Mouse (Mus musculus) kidney, adult 2 months (tissue): ENCODE results near the gene Gpr3. TPM values are rescaled to one million over a fixed set of nuclear protein-coding genes. Genes with fewer than 3 reads are reported as not detected.

Experiments used
- DNase-seq: peaks from one replicate; pipeline ENCODE4 v3.0.0; 2021
- H3K27ac ChIP-seq: fragments of 200-500 bp; 2 replicates; pipeline ENCODE4 v1.5.1; 2012; ENCODE audit warnings: low read depth, low read length, control low read depth, inconsistent platforms; ENCODE audit not compliant: insufficient read depth
- H3K27me3 ChIP-seq: fragments of 200-500 bp; replicated peaks from 2 replicates; pipeline ENCODE4 v1.6.1; 2012; ENCODE audit warnings: mild to moderate bottlenecking, moderate library complexity, low read length, inconsistent platforms; ENCODE audit not compliant: control insufficient read depth, insufficient read depth
- H3K36me3 ChIP-seq: fragments of 200-500 bp; 2 replicates; pipeline ENCODE4 v1.6.1; 2012; ENCODE audit warnings: mild to moderate bottlenecking, moderate library complexity, low read length, inconsistent platforms; ENCODE audit not compliant: control insufficient read depth, insufficient read depth
- H3K4me1 ChIP-seq: fragments of 200-500 bp; 2 replicates; pipeline ENCODE4 v1.6.1; 2011; ENCODE audit warnings: low read length; ENCODE audit not compliant: control insufficient read depth, insufficient read depth
- H3K4me3 ChIP-seq: fragments of 200-500 bp; 2 replicates; pipeline ENCODE4 v1.5.1; 2011; ENCODE audit warnings: mild to moderate bottlenecking, low read depth, low read length, control low read depth; ENCODE audit not compliant: insufficient read depth
- CTCF ChIP-seq: fragments of 200-500 bp; conservative IDR thresholded peaks from 2 replicates; pipeline ENCODE4 v1.5.1; 2011; ENCODE audit warnings: low read depth, mild to moderate bottlenecking, control low read depth, low read length, moderate library complexity, mixed read lengths; ENCODE audit not compliant: insufficient read depth, insufficient read length
- POLR2A ChIP-seq: fragments of 200-500 bp; IDR thresholded peaks from one replicate; pipeline ENCODE4 v1.6.1; 2011; ENCODE audit warnings: low read depth, low read length, control low read depth
- WGBS: fragments of 180-500 bp; shearing (Covaris S2); methylation state at CpG from one replicate; pipeline ENCODE4 v1.1.7; 2018; 5-methylcytosine and 5-hydroxymethylcytosine counted together
- polyA plus RNA-seq: library from polyadenylated mRNA; depleted of rRNA; stranded (reverse); fragments of >200 nt; gene quantifications from 2 replicates; pipeline ENCODE4 v1.2.3, GENCODE M21; 2012

Gpr3 gene
- polyA plus RNA-seq, 1 experiment, result 0.53 TPM

DNA sequence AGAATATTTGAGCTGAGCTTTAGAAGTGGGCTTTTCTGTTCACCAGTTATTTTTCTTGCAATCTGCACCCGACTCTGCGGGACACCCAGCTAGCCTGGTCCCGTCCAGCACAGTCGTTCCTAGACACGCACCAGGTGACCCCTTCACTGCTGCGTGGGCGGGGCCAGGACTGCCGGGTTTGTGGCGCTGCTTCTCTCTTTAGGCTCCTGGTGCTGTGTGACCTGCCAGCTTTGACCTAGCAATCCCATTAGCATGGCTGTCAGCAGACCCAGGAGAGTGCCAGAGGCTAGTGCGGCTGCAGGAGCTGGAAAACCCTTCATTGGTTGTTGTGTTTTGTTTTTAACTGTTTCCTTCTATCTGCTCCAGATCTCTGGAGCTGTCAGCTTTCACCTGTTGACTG lies 22.9 kb downstream of the Gpr3 start:
- H3K27ac ChIP-seq, result no peak overlapping the region
- peak; percentile 64 for DNase-seq
- WGBS, result 63% methylated on average over 10 of the region's 10 CpGs
- no peaks in the 10 kb centered on the region for H3K27me3 ChIP-seq
- no peak for TF ChIP-seq CTCF
- no peak for TF ChIP-seq POLR2A
- peaks cover 12% of the 10 kb centered on the region; the same call in 1 of the 2 replicates for H3K4me1 ChIP-seq
- no peak overlapping the region for H3K4me3 ChIP-seq
- peaks cover 4% of the 10 kb centered on the region; the same call in 1 of the 2 replicates for H3K36me3 ChIP-seq

DNA sequence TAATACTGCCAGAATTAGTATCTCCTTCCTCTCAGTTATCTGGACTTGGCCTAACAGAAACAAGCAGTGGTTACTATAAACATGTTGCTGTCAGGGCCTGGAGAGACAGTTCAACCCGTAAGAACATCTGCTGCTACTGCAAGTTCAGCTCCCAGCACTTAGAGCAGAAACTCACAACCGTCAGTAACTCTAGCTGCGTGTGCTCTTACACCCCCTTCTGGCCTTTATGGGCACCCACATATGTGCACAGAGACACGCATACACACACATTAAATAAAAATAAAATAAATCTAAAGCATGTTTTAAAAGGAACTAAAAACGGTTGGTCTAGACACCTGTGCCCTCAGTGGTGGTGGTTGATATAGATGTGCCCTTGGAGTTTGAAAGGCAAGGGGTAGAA lies 25.5 kb downstream of the Gpr3 start:
- WGBS, result 90% methylated on average over 5 of the region's 5 CpGs
- DNase-seq, result no peak
- peaks cover 13% of the 10 kb centered on the region; the same call in 1 of the 2 replicates for H3K4me1 ChIP-seq
- H3K27me3 ChIP-seq, result no peaks in the 10 kb centered on the region
- H3K27ac ChIP-seq, result no peak overlapping the region
- H3K4me3 ChIP-seq, result no peak overlapping the region
- H3K36me3 ChIP-seq, result peaks cover 4% of the 10 kb centered on the region; the same call in 1 of the 2 replicates
- no peak for TF ChIP-seq POLR2A
- TF ChIP-seq CTCF, result peak; percentile 34

GRCm38 (mm10) chr4:133185893-133186292 lies 26.4 kb downstream of the Gpr3 start:
- H3K4me1 ChIP-seq, result peaks cover 13% of the 10 kb centered on the region; the same call in 1 of the 2 replicates
- TF ChIP-seq CTCF (no peak), POLR2A (no peak)
- no peak overlapping the region for H3K4me3 ChIP-seq
- H3K27ac ChIP-seq, result 0 out of 2 replicates have a peak overlapping the region, but pooled peaks have one; percentile 32
- H3K36me3 ChIP-seq, result peaks cover 4% of the 10 kb centered on the region; the same call in 1 of the 2 replicates
- no peaks in the 10 kb centered on the region for H3K27me3 ChIP-seq
- 59% methylated on average over 8 of the region's 8 CpGs for WGBS
- peak; percentile 25 for DNase-seq

DNA sequence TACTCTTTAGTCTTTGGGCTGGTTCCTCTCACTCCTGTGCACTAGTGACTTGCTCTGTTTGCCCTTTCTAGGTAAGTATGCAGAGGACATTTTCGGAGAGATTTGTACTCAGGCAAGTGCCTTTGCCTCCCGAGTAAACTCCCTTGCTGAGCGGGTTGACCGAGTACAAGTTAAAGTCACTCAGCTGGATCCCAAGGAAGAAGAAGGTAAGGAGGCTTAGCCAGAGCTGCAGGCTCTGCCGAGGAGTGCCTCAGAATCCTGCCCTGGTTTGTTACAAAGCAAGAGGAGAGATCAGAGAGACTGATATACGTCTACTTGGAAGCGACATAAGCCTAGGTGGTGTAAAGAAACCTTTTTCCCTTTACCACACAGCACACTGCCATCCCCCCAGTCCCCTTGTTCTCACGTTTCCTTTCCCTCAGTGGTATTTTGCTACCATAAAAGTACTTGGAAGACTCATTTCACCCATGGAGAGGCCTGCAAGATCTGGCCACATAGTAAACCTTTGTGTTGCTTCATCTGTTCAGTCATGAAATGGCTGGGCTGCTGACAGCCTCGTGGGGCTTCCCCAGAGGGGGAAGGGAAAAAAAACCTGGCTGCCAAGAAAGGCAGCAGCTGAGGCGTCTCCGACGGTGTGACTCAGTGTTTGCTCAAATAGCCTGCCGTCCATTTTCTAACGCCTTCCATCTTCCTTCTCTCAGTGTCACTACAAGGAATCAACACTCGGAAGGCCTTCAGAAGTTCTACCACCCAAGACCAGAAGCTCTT lies 27.3 kb downstream of the Gpr3 start:
- H3K4me3 ChIP-seq, result no peak overlapping the region
- DNase-seq, result peak; percentile 57
- 26% methylated on average over 15 of the region's 15 CpGs for WGBS
- TF ChIP-seq CTCF, result no peak
- no peak for TF ChIP-seq POLR2A
- peaks cover 2% of the 10 kb centered on the region; the same call in 1 of the 2 replicates for H3K36me3 ChIP-seq
- H3K4me1 ChIP-seq, result peaks cover 13% of the 10 kb centered on the region; the same call in 1 of the 2 replicates
- peak overlapping the region; percentile 85 for H3K27ac ChIP-seq
- no peaks in the 10 kb centered on the region for H3K27me3 ChIP-seq

DNA sequence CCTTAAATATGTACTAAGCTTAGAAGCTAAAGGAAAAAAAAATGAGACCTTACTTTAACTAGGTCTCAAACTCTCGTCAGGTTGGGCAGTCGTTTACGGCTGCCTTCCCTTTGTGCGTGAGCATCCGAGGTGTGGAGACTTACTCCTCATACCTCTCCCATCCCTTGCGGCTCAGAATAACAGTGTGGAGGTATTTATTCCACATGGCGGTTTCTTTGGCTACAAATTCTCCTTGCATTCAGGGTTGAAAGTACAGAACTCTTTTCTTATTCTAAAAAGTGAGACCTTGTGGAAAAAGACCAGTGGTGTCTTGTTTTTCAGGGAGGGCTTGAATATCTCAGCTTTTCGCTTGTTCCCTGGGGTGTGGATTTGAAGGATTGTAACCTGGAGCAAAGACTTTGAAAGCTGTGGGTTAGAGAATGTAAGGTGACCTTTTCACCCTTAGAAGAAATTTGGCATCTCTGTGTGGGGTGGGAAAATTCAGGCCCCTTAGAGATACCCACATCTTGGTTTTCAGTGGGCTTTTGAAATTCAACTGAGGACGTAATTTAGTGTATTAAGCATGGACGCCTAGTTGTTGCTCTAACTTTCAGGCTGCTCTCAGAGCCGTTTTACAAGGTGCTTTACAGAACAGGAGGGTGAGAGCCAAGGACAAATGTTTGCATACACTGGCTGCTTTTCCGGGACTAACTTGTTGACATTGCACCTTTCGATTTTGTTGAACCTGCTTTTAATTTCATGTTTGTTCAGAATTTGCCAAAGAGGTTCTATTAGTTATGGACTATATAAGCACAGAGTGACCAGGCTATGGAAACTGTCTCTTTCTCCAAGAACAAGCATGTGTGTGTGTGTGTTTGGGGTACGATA lies 28.1 kb downstream of the Gpr3 start:
- Histone ChIP-seq H3K4me1 (peaks cover 13% of the 10 kb centered on the region; the same call in 1 of the 2 replicates), H3K4me3 (no peak overlapping the region), H3K27ac (peak overlapping the region; percentile 85), H3K36me3 (peaks cover 2% of the 10 kb centered on the region; the same call in 1 of the 2 replicates), H3K27me3 (no peaks in the 10 kb centered on the region)
- no peak for TF ChIP-seq POLR2A
- no peak for TF ChIP-seq CTCF
- 53% methylated on average over 14 of the region's 14 CpGs for WGBS
- DNase-seq, result peak; percentile 37

DNA sequence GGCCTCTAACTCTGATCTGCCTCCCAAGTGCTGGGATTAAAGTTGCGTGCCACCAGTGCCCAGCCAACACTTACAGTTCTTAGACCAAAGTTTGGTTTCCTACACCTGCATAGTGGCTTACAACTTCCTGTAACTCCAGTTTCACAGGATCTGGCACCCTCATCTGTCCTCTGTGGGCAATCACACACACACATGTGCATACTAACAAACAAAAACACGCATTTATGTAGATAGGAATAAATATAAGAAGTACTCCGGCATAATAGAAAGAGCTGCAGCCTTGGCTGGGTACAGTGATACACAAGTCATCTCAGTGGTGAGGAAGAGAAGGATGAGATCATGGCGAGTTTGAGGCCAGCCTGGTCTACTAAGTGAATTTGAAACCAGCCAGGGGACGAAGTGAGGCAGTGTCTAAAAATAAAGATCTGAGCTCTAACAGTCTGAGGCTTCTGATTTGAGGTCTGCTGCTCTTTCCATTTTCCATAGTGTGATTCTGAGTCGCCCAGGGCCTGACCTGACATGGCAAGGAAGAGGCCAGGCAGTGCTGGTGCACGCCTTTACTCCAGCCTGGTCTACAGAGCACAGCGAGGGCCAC lies 29.8 kb downstream of the Gpr3 start:
- Histone ChIP-seq H3K4me1 (peaks cover 13% of the 10 kb centered on the region; the same call in 1 of the 2 replicates), H3K4me3 (no peak overlapping the region), H3K36me3 (no peaks in the 10 kb centered on the region; the same call in 1 of the 2 replicates), H3K27ac (no peak overlapping the region), H3K27me3 (no peaks in the 10 kb centered on the region)
- WGBS, result 89% methylated on average over 8 of the region's 8 CpGs
- no peak for DNase-seq
- no peak for TF ChIP-seq CTCF
- no peak for TF ChIP-seq POLR2A
